21 mouse cellular contexts compared by ENCODE assay signal in genomic region chr1:166141868-166142267, GRCm38 (mm10). TPM values are rescaled to one million over a fixed set of nuclear protein-coding genes. Genes with fewer than 3 reads are reported as not detected.
"Had no signal": no experiment of that assay in that cellular context is flagged by ENCODE, and none has a peak within 500 bp of the region (broad histone marks: within the 10 kb centered on the region; RNA-seq: fewer than 3 reads in every experiment).

No protein-coding gene starts in this region.

RNA-seq across cellular contexts. Expression of gene Gpa33, which starts 11.8 kb away (rescaled TPM):
- total RNA-seq: common myeloid progenitor, adult 5-6 weeks; gastrocnemius, adult 18-20 months; gastrocnemius, adult 2 months; gastrocnemius, adult 8-10 months; gastrocnemius, postnatal 10 days; gastrocnemius, postnatal 14 days; gastrocnemius, postnatal 25 days; gastrocnemius, postnatal 36 days; gastrocnemius, postnatal 4 days; granulocyte monocyte progenitor cell, adult 5-6 weeks; heart, adult 18-20 months; heart, adult 2 months; heart, adult 8-10 months had no signal
- polyA plus RNA-seq: cortical plate, adult 2 months; erythroblast, embryonic 14.5 days; forebrain, embryonic 12.5 days; forebrain, embryonic 13.5 days; forebrain, embryonic 14.5 days; forebrain, embryonic 15.5 days; forebrain, embryonic 16.5 days; frontal cortex, adult 2 months; heart, adult 2 months had no signal

RNA-seq across cellular contexts. Expression of gene Dusp27, which starts 14.1 kb away (rescaled TPM):
- total RNA-seq: common myeloid progenitor, adult 5-6 weeks; granulocyte monocyte progenitor cell, adult 5-6 weeks had no signal
- polyA plus RNA-seq: erythroblast, embryonic 14.5 days had no signal
